Mouse (Mus musculus): ENCODE data around the gene Lrrc61.
"Not testable (repeated sequence)": the region's sequence is repeated elsewhere in the genome, so short reads cannot be mapped to it uniquely, and the experiment has no call there.

The Lrrc61 gene

DNA sequence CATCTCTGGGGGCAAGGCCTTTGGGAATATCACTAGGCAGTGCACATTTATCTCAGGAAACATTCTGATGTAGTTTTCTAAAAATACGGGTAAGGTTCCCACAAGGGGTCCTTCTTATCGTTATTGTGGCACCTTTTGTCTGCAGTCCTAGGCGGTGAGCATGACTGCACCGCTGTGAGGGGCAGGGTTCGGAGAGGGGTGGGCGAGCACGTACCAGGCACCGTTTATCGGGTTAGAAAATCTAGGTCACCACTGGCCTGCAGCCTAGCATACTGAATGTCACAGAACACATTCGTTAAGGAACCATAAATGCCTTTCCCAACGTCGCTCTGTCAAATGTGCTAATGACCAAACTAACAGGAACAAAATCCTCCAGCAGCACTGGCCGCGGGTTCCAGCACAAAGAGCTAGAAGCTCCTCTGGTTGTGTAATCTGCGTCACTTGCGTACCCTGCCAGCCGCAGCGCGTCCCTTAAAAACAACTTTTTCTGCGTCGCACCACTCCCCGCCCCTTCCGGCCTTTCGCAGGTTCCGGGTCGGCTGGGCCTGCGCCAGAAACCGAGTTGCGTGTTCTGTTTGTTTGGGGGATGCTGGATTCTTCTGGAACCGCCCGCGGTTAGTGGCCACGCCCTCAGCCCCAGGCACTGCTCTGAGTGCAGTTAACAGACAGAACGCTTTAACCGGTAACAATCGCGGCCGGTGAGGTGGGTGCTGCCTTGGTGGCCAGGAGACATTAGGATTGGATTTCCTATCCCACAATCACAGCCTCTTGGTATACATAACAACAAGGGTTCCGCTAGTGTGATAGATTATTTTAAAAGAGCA lies at the start of gene Lrrc61:
TSS of gene Lrrc61 (plus strand) at position 517 of the 824 bp plus-strand sequence.
- peak; percentile 95 for DNase-seq (ENCODE audit: low read depth)

DNA sequence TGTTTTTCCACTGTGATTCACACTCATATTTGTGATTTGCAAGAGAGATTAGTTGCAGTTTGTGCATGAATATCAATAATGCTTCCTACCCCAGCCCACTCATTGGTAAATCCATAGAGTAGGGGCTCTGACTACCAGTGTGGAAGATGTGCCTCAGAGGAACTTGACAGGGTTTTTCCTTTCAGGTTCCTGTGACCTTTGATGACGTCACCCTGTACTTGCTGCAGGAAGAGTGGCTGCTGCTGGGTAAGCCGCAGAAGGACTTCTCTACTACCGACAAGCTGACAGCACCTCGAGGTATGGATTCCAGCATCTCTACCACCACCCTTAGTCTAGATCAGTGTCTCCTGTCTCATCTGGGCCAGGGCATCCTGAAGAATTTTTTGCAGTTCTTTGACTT lies 46.5 kb upstream of the Lrrc61 start:
- peak; percentile 81 for DNase-seq (ENCODE audit: low read depth)

DNA sequence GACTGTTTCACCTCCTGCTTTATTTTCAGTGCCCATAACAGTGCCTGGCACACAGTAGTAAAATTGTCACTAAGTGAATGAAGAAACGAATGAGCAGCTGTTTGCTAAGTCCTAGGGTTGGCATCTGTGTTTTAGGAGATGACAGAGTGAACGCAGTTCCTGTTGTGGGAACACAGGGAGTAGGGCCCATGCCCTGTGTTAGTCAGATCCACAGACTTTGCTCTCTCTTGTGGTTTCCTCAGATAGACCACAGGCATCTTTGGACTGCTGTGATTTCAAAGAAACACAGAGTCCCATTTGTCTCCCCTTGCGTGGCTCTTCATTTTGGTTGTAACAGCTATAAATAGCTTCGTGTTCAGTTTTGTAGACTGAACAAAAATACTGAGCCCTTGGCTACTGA lies 44.2 kb upstream of the Lrrc61 start:
- peak; percentile 44 for DNase-seq (ENCODE audit: low read depth)

DNA sequence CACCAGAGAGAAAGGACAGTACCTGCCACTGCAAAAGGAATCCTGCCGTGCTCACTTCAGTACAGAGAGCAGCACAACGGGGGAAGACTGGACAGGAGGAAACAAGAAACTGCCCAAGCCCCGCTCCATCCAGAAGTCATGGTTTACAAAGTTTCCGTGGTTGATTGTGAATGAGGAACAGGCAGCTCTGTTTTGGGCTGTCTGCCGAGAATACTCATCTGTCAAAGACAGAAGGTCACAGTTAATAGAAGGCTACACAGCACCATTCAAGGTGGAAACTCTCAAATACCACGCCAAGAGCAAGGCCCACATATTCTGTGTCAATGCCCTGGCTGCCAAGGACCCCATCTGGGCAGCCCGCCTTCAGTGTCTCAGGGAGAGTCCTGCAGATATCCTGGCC lies 42.7 kb upstream of the Lrrc61 start:
- no peak for DNase-seq (ENCODE audit: low read depth)

DNA sequence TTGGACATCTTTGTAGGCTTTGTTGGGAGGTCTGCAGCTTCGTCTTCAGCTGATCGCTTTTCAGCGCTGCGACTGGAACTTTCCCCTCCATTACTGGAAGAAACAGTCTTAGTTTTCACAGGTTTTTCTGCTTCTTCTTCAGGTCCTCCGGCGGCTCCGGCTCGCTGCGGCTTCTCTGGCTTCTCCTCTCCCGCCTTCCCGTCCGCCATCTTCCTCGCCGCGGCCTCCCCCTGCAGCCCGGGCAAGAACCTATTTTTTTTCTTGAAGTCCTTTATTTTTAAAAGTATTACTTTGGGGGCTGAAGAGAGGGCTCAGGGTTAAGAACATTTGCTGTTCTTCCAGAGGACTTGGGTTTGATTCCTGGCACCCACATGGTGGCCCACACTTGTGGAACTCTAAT lies 29.7 kb upstream of the Lrrc61 start:
- DNase-seq (ENCODE audit: low read depth), result not testable (repeated sequence)

DNA sequence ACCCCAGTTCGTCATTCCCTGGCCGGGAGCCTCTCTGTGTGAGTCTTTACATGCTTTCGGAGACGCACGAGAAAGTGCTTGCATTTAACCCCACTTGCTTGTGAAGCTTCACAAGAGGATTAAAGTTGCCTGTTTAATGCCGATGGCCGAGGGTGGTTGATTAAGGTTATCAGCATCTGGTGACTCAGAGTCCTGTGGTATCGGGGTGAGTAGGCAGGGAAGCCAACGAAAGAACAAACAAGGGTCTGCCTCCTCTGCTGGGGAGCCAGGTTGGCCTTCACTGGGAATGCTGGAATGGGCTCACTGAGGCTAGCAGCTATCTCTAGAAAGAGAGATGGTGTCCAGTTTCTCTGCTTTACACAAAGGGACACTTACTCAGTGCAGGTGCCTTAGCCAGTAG lies 26.7 kb upstream of the Lrrc61 start:
- DNase-seq (ENCODE audit: low read depth), result no peak

DNA sequence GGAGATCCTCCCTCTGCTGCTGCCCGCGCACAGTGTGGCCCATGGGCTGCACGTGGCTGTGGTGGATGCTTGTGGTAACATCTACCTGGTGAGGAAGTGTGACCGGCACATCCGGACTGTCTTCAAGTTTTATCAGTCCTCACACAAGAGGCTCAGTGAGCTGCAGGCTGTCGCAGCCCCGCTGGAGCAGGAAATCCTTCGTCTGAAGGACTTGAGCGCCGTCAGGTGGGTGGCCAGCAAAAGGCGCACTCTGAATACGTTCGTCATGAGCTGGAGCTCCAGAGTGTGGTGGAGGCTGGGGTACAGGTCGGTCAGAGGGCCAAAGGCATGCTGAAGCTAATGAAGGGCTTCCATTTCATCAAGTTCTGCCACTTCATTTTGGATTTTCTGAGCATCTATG lies 25.3 kb upstream of the Lrrc61 start:
- DNase-seq (ENCODE audit: low read depth), result peak; percentile 38

DNA sequence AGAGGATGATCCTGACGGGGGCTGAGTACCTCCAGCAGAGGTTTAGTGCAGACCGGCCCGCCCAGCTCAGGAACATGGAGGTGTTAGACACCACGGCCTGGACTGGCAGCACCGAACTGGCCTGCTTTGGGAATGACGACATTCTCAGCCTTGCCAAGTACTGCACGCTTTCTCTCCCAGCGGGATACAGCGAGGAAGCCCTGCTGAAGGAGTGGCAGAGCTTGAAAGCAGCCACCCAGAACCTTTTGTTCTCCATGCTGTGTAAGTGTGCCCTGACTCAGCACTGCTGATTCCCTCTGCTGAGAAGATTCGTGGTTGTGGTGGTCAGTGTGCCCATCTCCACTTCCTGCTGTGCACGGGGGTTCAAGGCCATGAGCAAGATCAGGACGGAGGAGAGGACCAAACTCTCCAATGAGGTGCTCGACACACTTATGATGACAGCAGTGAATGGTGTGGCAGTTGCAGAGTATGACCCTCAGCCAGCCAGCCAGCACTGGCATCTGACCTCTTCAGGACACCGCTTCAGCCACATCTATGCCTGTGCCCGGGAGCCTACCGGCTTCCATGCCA lies 24.6 kb upstream of the Lrrc61 start:
- DNase-seq (ENCODE audit: low read depth), result no peak

DNA sequence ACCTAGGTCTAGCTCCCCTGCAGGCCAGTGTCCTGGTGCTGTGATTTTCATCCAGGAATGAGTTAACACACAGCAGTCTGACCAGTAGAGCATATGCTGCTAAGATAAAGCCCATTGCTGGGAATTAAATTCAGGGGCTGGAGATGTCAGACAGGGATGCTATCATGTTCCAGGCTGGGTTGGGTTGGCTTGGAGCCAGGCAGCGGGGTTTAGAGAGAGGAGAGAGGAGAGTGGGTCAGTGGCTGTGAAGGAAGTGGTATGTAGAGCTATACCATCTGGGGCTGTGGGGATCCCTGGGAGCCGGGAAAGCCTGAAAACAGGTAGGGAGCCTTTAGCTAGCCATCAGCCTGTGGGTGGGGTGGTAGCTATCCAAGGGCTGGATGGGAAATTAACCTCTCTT lies 23.7 kb upstream of the Lrrc61 start:
- no peak for DNase-seq (ENCODE audit: low read depth)

DNA sequence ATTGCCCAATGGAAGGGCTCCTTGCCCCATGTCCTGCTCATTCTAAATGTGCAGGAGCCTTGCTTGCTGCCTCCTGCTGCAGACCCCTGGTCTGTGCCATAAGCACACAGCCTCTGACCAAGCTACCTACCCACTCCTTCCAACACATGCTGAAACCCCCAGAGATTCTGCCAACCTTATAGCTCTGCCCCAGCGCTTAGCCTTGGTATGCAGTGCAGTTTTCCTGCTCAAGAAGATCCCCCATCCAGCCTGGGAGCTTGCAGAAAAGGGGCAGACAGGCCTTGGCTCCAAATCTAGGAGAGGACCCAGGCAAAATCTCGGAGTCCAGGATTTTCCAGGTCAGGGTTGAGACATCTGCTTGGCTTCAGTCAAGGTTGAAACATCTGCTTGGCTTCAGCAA lies 21.1 kb upstream of the Lrrc61 start:
- DNase-seq (ENCODE audit: low read depth), result no peak

DNA sequence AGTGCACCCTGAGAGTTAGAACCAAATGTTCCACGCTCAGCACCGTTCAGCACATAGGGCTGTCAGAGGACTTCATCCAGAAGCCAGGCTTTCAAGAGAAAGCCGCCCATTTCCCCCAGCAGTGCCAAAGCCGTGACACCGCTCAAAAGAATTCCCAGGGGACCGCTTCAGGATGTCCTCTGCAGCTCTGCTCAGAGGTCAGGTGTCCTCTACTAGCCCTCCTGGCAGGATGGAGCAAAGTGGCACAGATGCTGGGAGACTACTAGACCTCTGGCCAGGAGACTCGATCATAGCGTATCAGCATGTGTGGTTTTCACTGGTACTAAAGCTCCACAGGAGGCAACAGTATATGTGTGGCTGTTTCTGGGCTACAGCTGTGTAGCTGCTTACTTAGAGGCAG lies 19.7 kb upstream of the Lrrc61 start:
- DNase-seq (ENCODE audit: low read depth), result no peak

DNA sequence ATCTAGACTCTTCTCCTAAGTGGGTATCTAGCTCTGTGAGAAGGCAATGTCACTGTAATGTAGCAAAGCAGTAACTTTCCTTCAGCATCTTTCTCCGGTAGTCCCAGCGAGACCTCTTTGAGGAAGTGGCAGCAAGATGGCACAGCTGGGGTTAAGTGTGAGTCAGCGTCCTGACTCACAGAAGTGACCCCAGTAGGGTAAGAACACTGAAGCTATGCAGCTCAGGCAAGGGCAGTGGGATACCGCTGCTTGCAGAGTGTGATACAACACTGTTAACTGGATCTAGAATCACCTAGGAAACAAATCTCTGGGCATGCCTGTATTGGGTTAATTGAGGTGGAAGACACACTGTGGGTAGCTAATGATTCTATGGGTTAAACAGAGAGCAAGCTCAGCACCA lies 18.5 kb upstream of the Lrrc61 start:
- DNase-seq (ENCODE audit: low read depth), result no peak

DNA sequence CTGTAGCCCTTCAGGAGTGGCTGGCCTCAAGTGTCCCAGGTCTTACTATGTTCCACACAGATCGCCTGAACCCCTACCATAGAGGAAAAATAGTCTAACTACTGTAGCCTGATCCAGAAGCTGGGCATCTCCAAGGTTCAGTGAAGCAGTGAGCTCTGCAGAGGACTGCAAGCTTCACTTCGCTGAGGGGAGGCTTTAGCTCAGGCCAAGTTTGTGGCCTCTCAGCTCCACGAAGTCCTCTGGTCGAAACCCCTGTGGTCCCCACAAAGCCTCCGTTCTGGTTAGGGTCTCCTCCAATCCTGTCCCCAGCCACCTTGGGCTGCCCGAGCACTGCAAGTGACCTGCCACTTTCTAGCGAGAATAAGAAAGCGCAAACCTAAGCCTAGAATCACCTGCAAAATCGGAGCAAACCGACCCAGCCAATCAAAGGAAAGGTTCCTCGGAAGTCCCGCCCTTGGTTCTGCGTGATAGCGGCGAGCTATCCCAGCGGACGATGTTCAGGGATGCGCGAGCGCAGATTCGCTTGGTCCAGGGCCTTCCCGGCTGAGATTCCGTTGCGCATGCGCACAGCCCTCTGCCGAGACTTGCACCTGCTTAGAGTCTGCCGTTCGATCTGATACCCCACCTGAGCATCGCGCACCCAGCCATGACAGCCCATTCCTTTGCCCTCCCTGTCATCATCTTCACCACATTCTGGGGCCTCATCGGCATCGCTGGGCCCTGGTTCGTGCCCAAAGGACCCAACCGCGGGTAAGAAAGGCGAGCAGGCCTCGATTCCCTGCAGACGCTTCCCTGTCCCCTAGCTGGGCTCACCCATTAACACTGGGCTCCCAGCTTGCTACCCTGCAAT lies 17.3 kb upstream of the Lrrc61 start, which contains the start of gene Atp6v0e2:
TSS of gene Atp6v0e2 (plus strand) at position 511 of the 850 bp plus-strand sequence.
- DNase-seq (ENCODE audit: low read depth), result peak; percentile 12

DNA sequence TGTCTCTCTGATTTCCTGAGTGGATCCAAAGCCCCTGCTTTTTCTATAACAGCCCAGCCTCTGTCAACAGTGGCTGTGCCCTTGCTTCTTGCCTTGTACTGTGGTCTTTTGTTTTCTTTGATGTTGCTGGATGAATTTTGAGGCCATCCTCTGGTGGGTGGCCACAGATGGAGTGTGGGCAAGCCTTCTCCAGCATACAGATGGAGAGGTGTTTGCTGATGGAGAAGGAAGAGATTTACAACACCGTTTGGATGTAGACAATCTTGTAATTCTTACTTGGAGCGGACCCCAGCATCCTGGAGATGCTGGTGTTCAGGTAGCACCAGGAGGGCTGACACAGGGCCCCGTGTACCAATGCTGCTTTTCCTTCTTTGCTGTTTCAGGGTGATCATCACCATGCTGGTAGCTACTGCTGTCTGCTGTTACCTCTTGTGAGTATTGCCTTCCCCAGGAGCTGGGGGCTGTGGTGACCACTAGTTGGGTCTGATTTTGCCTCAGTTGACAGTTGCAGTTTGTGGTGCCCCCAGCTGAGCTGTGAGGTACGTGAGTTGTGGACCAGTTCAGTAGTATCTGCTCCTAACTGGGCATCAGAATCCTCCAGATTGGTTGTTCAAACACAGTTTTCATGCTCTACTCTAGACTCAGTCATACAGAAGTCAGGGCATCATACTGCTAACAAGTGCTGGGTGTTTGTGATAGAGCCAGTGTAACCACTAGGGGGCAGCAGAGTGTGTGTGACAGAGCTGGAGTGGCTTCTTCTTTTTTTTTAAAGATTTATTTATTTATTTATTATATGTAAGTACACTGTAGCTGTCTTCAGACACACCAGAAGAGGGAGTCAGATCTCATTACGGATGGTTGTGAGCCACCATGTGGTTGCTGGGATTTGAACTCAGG lies 15.5 kb upstream of the Lrrc61 start:
- peak; percentile 88 for DNase-seq (ENCODE audit: low read depth)

DNA sequence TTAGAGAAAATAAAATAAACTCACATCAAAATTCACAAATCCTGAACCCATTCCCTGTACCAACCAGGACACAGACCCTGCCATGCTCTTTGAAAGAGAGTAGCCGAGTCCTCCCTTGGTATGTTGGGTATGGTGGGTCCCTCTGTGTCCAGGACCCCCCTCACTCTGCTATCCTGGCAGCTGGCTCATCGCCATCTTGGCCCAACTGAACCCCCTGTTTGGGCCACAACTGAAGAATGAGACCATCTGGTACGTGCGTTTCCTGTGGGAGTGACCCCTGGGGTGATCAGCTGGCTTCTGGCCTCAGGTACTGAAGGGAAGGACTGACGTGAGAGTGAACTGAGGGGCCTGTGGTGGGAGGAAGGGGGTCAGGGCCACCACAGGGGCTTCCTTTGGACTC lies 14.7 kb upstream of the Lrrc61 start:
- DNase-seq (ENCODE audit: low read depth), result peak; percentile 31

DNA sequence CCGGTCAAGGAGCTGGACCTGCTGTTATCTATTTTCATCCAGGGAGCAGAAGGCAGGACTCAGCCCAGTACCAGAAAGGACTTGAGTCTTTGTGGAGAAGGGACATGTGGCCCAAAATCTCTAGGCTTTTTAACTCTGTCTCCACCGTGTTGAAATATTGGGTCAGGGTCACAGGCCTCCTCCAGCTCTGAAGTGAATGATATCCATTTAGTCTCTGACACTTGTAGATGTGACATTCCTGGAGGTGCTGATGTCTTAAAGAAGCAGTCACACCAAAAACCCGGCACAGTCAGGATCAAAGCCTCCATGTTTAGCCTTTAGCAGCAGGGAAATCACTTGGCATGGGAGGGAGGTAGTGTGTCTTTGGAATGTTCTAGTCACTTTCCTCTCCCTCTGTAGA lies 13.9 kb upstream of the Lrrc61 start:
- DNase-seq (ENCODE audit: low read depth), result no peak

DNA sequence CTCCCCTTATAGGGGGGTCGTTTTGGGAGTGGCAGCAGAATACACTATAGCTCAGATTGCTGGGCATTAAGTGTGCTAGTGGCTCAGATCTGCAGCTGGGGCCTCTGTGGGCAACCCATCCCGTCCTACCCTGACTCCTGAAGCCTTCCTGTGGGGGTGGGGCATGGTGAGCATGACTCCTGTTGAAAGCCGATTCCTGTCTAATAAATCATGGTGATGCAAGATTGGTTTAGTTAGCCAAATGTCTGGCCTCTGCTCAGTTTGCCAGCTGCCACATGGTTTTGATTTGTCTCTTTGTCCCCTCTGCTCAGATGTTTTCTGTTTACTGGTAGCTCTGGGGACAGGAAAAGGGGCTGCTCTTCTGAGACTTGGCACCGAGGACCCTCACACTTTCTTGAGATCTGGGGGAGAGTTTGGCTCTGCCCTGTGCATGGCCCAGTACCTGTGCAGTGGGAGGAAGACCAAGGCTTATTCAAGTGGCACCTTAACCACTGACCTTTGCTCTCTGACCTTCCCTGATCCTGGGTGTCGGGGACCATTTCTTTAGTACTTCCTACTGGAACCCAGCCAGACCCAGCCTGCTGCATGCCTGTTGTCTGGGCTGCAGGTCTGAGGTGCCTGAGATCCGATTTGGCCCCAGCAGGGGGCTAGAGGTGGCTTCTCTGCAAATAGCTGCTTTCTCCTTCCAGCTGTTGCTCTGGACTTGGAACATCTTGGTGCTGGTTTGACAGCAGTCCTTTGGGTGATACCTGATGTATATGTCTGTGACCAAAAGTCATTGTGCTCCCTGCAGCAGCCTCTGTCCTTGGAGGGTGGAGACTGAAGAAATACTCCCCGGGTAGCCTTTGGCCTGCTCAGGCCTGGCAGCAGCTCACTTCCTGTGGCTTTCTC lies 12.8 kb upstream of the Lrrc61 start:
- no peak for DNase-seq (ENCODE audit: low read depth)

DNA sequence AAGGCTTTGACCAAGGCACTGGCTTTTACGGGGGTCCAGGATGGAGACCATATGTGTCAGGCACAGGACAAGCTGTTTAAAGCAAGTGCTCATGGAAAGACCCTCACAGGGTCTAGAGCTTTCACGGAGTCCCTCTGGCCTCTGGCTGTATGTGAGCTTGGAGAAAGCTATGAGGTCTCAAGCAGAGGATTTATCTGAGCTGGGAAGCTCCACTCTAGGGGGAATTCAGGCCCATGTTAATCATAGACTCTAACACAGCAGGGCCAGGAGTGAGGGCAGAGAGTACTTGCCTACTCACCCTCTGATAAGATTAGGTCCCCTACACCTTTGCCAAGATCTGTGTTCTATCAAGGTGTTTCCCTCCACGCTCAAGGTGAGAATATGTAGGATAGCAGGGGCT lies 12.0 kb upstream of the Lrrc61 start:
- DNase-seq (ENCODE audit: low read depth), result no peak

DNA sequence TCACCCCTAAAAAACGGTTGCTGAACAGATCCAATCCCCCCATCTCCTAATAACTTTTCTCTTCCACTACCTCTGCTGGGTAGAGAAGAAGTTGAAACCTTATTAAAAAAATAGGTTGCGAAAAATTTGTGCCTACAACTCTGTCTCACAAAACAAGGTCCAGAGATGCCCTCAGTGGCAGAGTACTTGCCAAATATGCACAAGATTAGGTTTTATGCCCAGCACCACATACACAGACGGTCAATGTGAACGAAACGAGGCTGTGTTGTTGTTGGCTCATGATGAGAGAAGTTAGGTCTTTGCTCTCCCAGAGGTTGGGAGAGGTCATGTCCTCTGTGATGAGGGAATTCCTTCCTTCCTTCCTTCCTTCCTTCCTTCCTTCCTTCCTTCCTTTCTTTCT lies 9.3 kb upstream of the Lrrc61 start:
- DNase-seq (ENCODE audit: low read depth), result no peak

DNA sequence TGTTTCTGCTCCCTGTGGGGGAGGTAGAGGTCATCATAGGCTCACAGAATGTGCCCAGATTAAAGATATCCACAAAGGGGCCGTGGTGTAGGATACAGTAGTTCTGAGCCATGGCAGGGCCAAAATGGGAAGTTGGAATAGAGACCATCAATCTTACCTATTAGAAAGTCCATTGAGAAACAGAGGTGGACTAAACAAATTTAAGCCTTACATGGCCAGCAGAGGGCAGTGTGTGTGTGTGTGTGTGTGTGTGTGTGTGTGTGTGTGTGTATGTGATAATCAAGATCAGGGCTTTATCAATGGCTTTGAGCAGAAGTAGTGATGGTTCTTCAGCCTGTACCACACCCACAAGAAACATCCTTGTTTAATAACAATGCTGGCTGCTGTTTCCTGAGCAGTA lies 8.3 kb upstream of the Lrrc61 start:
- peak; percentile 71 for DNase-seq (ENCODE audit: low read depth)

DNA sequence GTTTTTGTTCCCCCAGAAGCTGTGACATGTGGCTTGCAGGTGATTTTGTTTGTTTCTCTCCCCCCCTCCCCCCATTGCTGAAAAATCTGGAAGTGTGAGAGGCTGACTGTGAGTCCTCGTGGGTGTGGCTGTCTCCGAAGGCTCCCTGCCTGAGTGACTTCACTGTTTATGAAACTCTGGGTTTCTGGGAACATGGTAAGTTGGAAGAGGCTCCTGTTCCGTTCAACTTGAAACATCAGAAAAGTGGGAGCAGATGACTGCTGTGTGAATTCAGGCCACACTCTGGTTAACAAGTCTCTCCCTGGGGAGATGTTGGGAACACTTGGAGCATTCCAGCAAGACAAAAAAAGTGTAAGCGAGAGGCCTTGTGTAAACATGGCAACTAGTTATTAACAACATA lies 7.7 kb upstream of the Lrrc61 start:
- no peak for DNase-seq (ENCODE audit: low read depth)

Data from induced T-regulatory cell, adult 2 months (primary cell).